Mouse (Mus musculus) ovary, adult 10 weeks (tissue): ENCODE measurements around the gene Gm8906. TPM values are rescaled to one million over a fixed set of nuclear protein-coding genes. Genes with fewer than 3 reads are reported as not detected.

Experiments used
- polyA plus RNA-seq: library from polyadenylated mRNA; stranded (reverse); fragments of 350-450 nt; fragmentation: Illumina TruSeq; extraction: RNeasy Lipid Tissue Mini Kit (QIAGEN cat#74804); gene quantifications from one replicate; pipeline ENCODE4 v1.2.3, GENCODE M21; 2014

Gm8906 gene
- not detected for polyA plus RNA-seq

DNA sequence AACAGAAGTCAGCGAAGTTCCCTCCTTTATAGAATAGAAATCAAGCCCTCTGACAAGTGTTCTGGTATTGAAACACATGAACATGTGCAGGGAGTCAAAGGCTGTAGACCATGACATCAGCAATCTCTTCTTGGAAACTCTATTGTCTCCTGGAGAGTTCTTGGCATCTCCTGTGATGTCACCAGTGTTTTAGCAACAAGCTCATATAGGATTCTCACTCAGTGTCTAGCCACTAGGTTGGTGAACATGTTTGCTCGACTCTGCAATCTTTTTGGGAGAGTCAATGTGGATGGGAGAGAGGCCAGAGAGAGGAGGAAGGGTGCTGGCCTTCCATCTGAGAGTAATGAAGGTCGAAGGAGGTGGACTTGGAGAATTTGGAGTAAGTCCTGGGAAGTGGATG lies at the start of gene Gm8906:
Gm8906 (plus strand) TSS at position 301 of the 400 bp plus-strand sequence.

Other genes starting within 250 kb of the Gm8906 start
- gene Gm8890, start 246.7 kb upstream of the Gm8906 start, polyA plus RNA-seq: not detected
- gene Speer1, start 161.2 kb upstream of the Gm8906 start, polyA plus RNA-seq: not detected
- gene Gm8897, start 86.3 kb upstream of the Gm8906 start, polyA plus RNA-seq: not detected
- gene Gm6460, start 92.2 kb downstream of the Gm8906 start, polyA plus RNA-seq: not detected
- not detected for gene Gm8922, start 179.3 kb downstream of the Gm8906 start, polyA plus RNA-seq